Mouse (Mus musculus) activated CD4-positive, CD25-positive, alpha-beta regulatory T cell, adult 4 months (primary cell): ENCODE measurements around the gene Tmem106b. TPM values are rescaled to one million over a fixed set of nuclear protein-coding genes. Genes with fewer than 3 reads are reported as not detected.

ENCODE experiments used
- polyA plus RNA-seq, 2 experiments: library from polyadenylated mRNA; unstranded; fragments of 100-300 nt; shearing (Covaris generic); gene quantifications; one replicate each; pipeline ENCODE4 v1.2.1; 2017

Tmem106b gene
- polyA plus RNA-seq, 2 experiments from 2014 or later: 36.0 to 43.6 TPM

Other genes with a start within 250 kb of the Tmem106b start
- under 1 TPM in 1 of 2 experiments, not detected in 1; 0.08 TPM for gene Vwde, start 155.2 kb downstream of the Tmem106b start, polyA plus RNA-seq